Mouse (Mus musculus): ENCODE data around the gene Muc1. TPM values are rescaled to one million over a fixed set of nuclear protein-coding genes. Genes with fewer than 3 reads are reported as not detected.

Muc1 gene
- total and polyA plus RNA-seq, 3 experiments = 0.09 to 0.60 (median 0.38) TPM

DNA sequence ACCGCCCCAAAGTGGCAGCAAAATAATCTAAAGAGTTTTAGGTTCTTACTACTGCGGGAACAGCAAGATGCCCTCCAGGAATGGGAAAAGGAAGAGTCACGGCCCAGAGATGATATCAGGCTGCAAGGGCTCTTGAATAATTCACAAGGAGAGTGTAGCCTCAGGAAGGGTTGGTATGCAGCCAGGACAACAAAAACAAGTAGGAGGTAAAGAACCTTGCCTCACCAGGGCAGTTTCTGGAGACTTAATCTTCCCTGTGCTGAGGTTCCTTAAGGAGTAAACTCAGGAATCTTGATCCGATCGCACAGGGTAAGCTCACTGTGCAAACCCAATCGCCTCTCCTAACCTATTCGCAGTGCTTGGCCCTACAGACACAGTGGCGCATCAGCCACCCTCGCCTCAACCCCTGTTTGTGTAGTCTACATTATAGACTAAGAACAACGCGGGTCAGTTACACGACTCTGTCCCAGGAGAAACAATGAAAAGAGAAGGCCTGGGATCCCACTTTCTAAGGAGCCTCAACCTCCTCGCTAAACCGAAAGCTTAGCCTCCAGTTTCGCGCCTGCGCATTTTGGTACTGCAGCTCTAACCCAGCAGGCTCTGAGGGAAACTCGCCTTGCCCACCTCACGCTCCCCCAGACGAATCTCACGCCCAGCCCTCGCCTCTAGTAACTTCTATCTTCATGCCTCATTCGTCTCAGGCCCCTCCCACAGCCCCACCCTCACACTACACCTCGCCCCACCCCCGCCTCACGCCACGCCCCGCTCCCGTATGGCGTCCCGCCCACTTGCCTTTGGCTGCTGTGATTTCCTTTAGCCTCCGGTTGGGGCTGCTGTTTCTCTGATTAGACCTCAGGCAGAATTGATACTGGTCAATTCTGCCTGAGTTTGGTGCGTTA is 32.6 kb upstream of the Muc1 start:
- H3K79me2 ChIP-seq (replicated peaks; ENCODE audit: control insufficient read depth, extremely low read depth, insufficient read depth, poor library complexity, severe bottlenecking) = no peaks in the 10 kb centered on the region
- peak overlapping the region; percentile 77 for H3K9ac ChIP-seq (ENCODE audit: insufficient read depth, low read depth)
- no peaks in the 10 kb centered on the region for H3K27me3 ChIP-seq (replicated peaks)
- H3K4me1 ChIP-seq (ENCODE audit: control insufficient read depth in 1 of 2, insufficient read depth in 2 of 2) = peaks cover 0 to 15% of the 10 kb centered on the region in 2 experiments; a peak in 2 of 4 replicates
- in situ Hi-C loops (cut with MboI; ENCODE audit: low pct_ligation_motif_present, low pct_unique_long_range_greater_than_20kb, low sequenced_read_pairs) = no loop called here
- no peaks in the 10 kb centered on the region for H3K9me3 ChIP-seq (replicated peaks; ENCODE audit: low read length)
- DNase-seq (ENCODE audit: extremely low read depth) = peak; percentile 96
- peak overlapping the region; percentile 59; the same call in 1 of the 2 replicates for H3K27ac ChIP-seq (ENCODE audit: insufficient read depth, low read depth)
- H3K36me3 ChIP-seq (replicated peaks in 1 of 2; ENCODE audit: control insufficient read depth in 1 of 2, insufficient read depth in 1 of 2, low read length in 1 of 2) = peaks cover 0 to 9% of the 10 kb centered on the region in 2 experiments
- H3K4me3 ChIP-seq (replicated peaks in 1 of 3; ENCODE audit: low read depth in 2 of 3, low read length in 2 of 3, poor library complexity in 1 of 3) = peak overlapping the region; percentile 52 to 73 (median 61)
- H3K4me2 ChIP-seq (ENCODE audit: insufficient read depth, low read depth, poor library complexity, severe bottlenecking) = peak overlapping the region; percentile 45; the same call in 1 of the 2 replicates
- dilution Hi-C loops (cut with MboI; ENCODE audit: extremely low pct_ligation_motif_present, extremely low pct_unique_long_range_greater_than_20kb, low sequenced_read_pairs) = no loop called here
- TF ChIP-seq IRF4 (IDR thresholded peaks at IDR 0.05; ENCODE audit: low read depth, low read length) (no peak; the same call in 1 of the 2 replicates), TCF12 (IDR thresholded peaks at IDR 0.05; ENCODE audit: low read depth, low read length) (peak; percentile 77), CTCF (conservative IDR thresholded peaks at IDR 0.05 in 1 of 2, IDR thresholded peaks at IDR 0.05 in 1 of 2; ENCODE audit: low read depth in 2 of 2, low read length in 2 of 2) (peak in 1 of 2 experiments; percentile 87; a peak in 2 of 4 replicates), MXI1 (IDR thresholded peaks at IDR 0.05; ENCODE audit: low read depth, low read length) (no peak; the same call in none of the 2 replicates), USF1 (IDR thresholded peaks at IDR 0.05; ENCODE audit: low read depth, low read length) (no peak), POLR2A (IDR thresholded peaks at IDR 0.05; ENCODE audit: low read depth, low read length) (peak; percentile 90), RCOR1 (conservative IDR thresholded peaks at IDR 0.05; ENCODE audit: low read depth, low read length) (no peak), MYC (IDR thresholded peaks at IDR 0.05; ENCODE audit: low read depth, low read length) (no peak), SIN3A (IDR thresholded peaks at IDR 0.05; ENCODE audit: low read length) (peak; percentile 31; the same call in 1 of the 2 replicates), CHD1 (IDR thresholded peaks at IDR 0.05; ENCODE audit: low read depth, low read length) (no peak), MAX (IDR thresholded peaks at IDR 0.05; ENCODE audit: low read length) (peak; percentile 60; the same call in 1 of the 2 replicates), E2F4 (IDR thresholded peaks at IDR 0.05; ENCODE audit: insufficient replicate concordance, low read depth, low read length) (no peak), USF2 (conservative IDR thresholded peaks at IDR 0.05; ENCODE audit: low read depth, low read length) (no peak), SMC3 (IDR thresholded peaks at IDR 0.05; ENCODE audit: low read depth, low read length) (peak; percentile 48), MAZ (IDR thresholded peaks at IDR 0.05; ENCODE audit: low read depth, low read length) (peak; percentile 62; the same call in 1 of the 2 replicates), UBTF (IDR thresholded peaks at IDR 0.05; ENCODE audit: low read depth, low read length) (no peak), CHD2 (IDR thresholded peaks at IDR 0.05; ENCODE audit: low read length) (no peak; the same call in 1 of the 2 replicates), ZMIZ1 (IDR thresholded peaks at IDR 0.05; ENCODE audit: low read depth, low read length) (peak; percentile 71; the same call in 1 of the 2 replicates), MAFK (IDR thresholded peaks at IDR 0.05; ENCODE audit: insufficient replicate concordance, low read length) (no peak), NELFE (IDR thresholded peaks at IDR 0.05; ENCODE audit: low read depth, low read length) (peak; percentile 82), BHLHE40 (IDR thresholded peaks at IDR 0.05; ENCODE audit: low read depth, low read length) (peak; percentile 66), ZNF384 (IDR thresholded peaks at IDR 0.05; ENCODE audit: low read depth, low read length) (no peak), ELF1 (IDR thresholded peaks at IDR 0.05; ENCODE audit: low read depth, low read length) (peak; percentile 22; the same call in 1 of the 2 replicates), ZKSCAN1 (IDR thresholded peaks at IDR 0.05; ENCODE audit: borderline replicate concordance, low read depth, low read length) (no peak), GABPA (IDR thresholded peaks at IDR 0.05; ENCODE audit: insufficient replicate concordance, low read depth, low read length) (no peak), PAX5 (IDR thresholded peaks at IDR 0.05; ENCODE audit: low read length) (no peak), POLR2AphosphoS2 (IDR thresholded peaks at IDR 0.05; ENCODE audit: low read depth, low read length) (peak; percentile 30; the same call in 1 of the 2 replicates), KAT2A (IDR thresholded peaks at IDR 0.05; ENCODE audit: insufficient replicate concordance, low read length) (no peak), TBP (conservative IDR thresholded peaks at IDR 0.05; ENCODE audit: low read depth, low read length) (0 out of 2 replicates have a peak, but pooled peaks have one; percentile 60), NRF1 (IDR thresholded peaks at IDR 0.05; ENCODE audit: low read depth, low read length) (peak; percentile 78), JUN (IDR thresholded peaks at IDR 0.05; ENCODE audit: insufficient read depth, low read depth, low read length) (no peak), ZC3H11A (IDR thresholded peaks at IDR 0.05; ENCODE audit: low read depth, low read length) (no peak), ETS1 (conservative IDR thresholded peaks at IDR 0.05; ENCODE audit: low read depth, low read length) (0 out of 2 replicates have a peak, but pooled peaks have one; percentile 21), EP300 (IDR thresholded peaks at IDR 0.05; ENCODE audit: low read length) (no peak), RAD21 (IDR thresholded peaks at IDR 0.05; ENCODE audit: low read depth, low read length) (peak; percentile 76), JUND (conservative IDR thresholded peaks at IDR 0.05; ENCODE audit: low read depth, low read length) (no peak), HCFC1 (IDR thresholded peaks at IDR 0.05; ENCODE audit: low read depth, low read length) (peak; percentile 45; the same call in 1 of the 2 replicates)
